Mouse (Mus musculus) E14TG2a.4 (cell line): ENCODE results near the gene Tbc1d17.

Source experiments
- H3K27me3 ChIP-seq: 2 replicates; pipeline ENCODE4 v1.6.1; 2014; ENCODE audit warnings: low read length, control low read depth; ENCODE audit not compliant: insufficient read depth
- H3K36me3 ChIP-seq: 2 replicates; pipeline ENCODE4 v1.6.1; 2014; ENCODE audit warnings: low read length, control low read depth; ENCODE audit not compliant: insufficient read depth
- H3K4me1 ChIP-seq: replicated peaks from 2 replicates; pipeline ENCODE4 v1.6.1; 2014; ENCODE audit warnings: low read depth, low read length, control low read depth
- H3K4me3 ChIP-seq: replicated peaks from 2 replicates; pipeline ENCODE4 v1.5.1; 2014; ENCODE audit warnings: mild to moderate bottlenecking, low read length
- H3K9me3 ChIP-seq: 2 replicates; pipeline ENCODE4 v1.6.1; 2014; ENCODE audit warnings: low read length, control low read depth
- CTCF ChIP-seq: conservative IDR thresholded peaks from 2 replicates; pipeline ENCODE4 v1.5.1; 2014; ENCODE audit warnings: low read length
- NANOG ChIP-seq: IDR thresholded peaks from 2 replicates; pipeline ENCODE4 v1.6.1; 2014; ENCODE audit warnings: borderline replicate concordance, low read length, mixed read lengths
- POU5F1 ChIP-seq: IDR thresholded peaks from 2 replicates; pipeline ENCODE4 v1.6.1; 2014; ENCODE audit warnings: low read length, borderline replicate concordance

Gene Tbc1d17

GRCm38 (mm10) chr7:44871181-44871580 is 22.3 kb upstream of the Tbc1d17 start:
- TF ChIP-seq NANOG: no peak
- TF ChIP-seq CTCF: no peak
- no peak for TF ChIP-seq POU5F1
- H3K4me1 ChIP-seq: peaks cover 69% of the 10 kb centered on the region
- peaks cover 14% of the 10 kb centered on the region for H3K36me3 ChIP-seq
- no peaks in the 10 kb centered on the region for H3K27me3 ChIP-seq
- peaks cover under 1% of the 10 kb centered on the region; the same call in 1 of the 2 replicates for H3K9me3 ChIP-seq
- H3K4me3 ChIP-seq: no peak overlapping the region

- peaks cover 14% of the 10 kb centered on the region for H3K36me3 ChIP-seq
- no peak for TF ChIP-seq NANOG
- TF ChIP-seq POU5F1: no peak
- TF ChIP-seq CTCF: no peak
- no peaks in the 10 kb centered on the region for H3K9me3 ChIP-seq
- no peak overlapping the region for H3K4me3 ChIP-seq
- H3K27me3 ChIP-seq: no peaks in the 10 kb centered on the region
- H3K4me1 ChIP-seq: peaks cover 74% of the 10 kb centered on the region
Observed at GRCm38 (mm10) chr7:44870614-44871013, 21.7 kb upstream of the Tbc1d17 start.

- peaks cover 21% of the 10 kb centered on the region for H3K36me3 ChIP-seq
- no peak for TF ChIP-seq NANOG
- TF ChIP-seq POU5F1: no peak
- TF ChIP-seq CTCF: no peak
- H3K4me3 ChIP-seq: peak within 1 kb of the TSS; percentile 95
- no peaks in the 10 kb centered on the region for H3K9me3 ChIP-seq
- H3K4me1 ChIP-seq: peaks cover 81% of the 10 kb centered on the region
- H3K27me3 ChIP-seq: no peaks in the 10 kb centered on the region
Observed at GRCm38 (mm10) chr7:44869697-44870528, 21.0 kb upstream of the Tbc1d17 start, which contains the start of gene Ptov1. Gene Ptov1, minus strand, starts transcription at chr7:44869788.

GRCm38 (mm10) chr7:44868919-44869696 is 20.2 kb upstream of the Tbc1d17 start:
- Histone ChIP-seq H3K9me3 (no peaks in the 10 kb centered on the region), H3K4me3 (peak overlapping the region; percentile 95), H3K36me3 (peaks cover 29% of the 10 kb centered on the region), H3K27me3 (no peaks in the 10 kb centered on the region), H3K4me1 (peaks cover 84% of the 10 kb centered on the region)
- TF ChIP-seq POU5F1: no peak
- TF ChIP-seq CTCF: no peak
- no peak for TF ChIP-seq NANOG

GRCm38 (mm10) chr7:44868465-44868864 is 19.6 kb upstream of the Tbc1d17 start:
- H3K36me3 ChIP-seq: peaks cover 36% of the 10 kb centered on the region
- peaks cover 85% of the 10 kb centered on the region for H3K4me1 ChIP-seq

GRCm38 (mm10) chr7:44867802-44868201 is 18.9 kb upstream of the Tbc1d17 start:
- peaks cover 85% of the 10 kb centered on the region for H3K4me1 ChIP-seq
- H3K36me3 ChIP-seq: peaks cover 42% of the 10 kb centered on the region

More at GRCm38 (mm10) chr7:44868465-44868864, 19.6 kb upstream of the Tbc1d17 start:
- peak overlapping the region; percentile 95 for H3K4me3 ChIP-seq
- no peaks in the 10 kb centered on the region for H3K27me3 ChIP-seq
- no peaks in the 10 kb centered on the region for H3K9me3 ChIP-seq
- TF ChIP-seq NANOG (no peak), CTCF (no peak), POU5F1 (no peak)

GRCm38 (mm10) chr7:44867010-44867702 is 18.3 kb upstream of the Tbc1d17 start:
- H3K36me3 ChIP-seq: peaks cover 49% of the 10 kb centered on the region
- H3K9me3 ChIP-seq: no peaks in the 10 kb centered on the region
- peak overlapping the region; percentile 95 for H3K4me3 ChIP-seq
- peaks cover 85% of the 10 kb centered on the region for H3K4me1 ChIP-seq
- no peaks in the 10 kb centered on the region for H3K27me3 ChIP-seq
- TF ChIP-seq CTCF: no peak

More at GRCm38 (mm10) chr7:44867802-44868201, 18.9 kb upstream of the Tbc1d17 start:
- no peaks in the 10 kb centered on the region for H3K27me3 ChIP-seq
- TF ChIP-seq CTCF (no peak), POU5F1 (no peak), NANOG (no peak)
- no peaks in the 10 kb centered on the region for H3K9me3 ChIP-seq
- H3K4me3 ChIP-seq: peak overlapping the region; percentile 95

GRCm38 (mm10) chr7:44866276-44867009 is 17.6 kb upstream of the Tbc1d17 start:
- Histone ChIP-seq H3K27me3 (no peaks in the 10 kb centered on the region), H3K9me3 (no peaks in the 10 kb centered on the region), H3K4me3 (peak overlapping the region; percentile 29; the same call in 1 of the 2 replicates), H3K4me1 (peaks cover 82% of the 10 kb centered on the region), H3K36me3 (peaks cover 56% of the 10 kb centered on the region)
- TF ChIP-seq CTCF (no peak), POU5F1 (no peak)
